Mouse (Mus musculus) megakaryocyte, embryonic 14.5 days (primary cell): Measurements from ENCODE around the gene Olfr678. TPM values are rescaled to one million over a fixed set of nuclear protein-coding genes. Genes with fewer than 3 reads are reported as not detected.
"Not testable (repeated sequence)": the region's sequence is repeated elsewhere in the genome, so short reads cannot be mapped to it uniquely, and the experiment has no call there.

Experiments used
- H3K27me3 ChIP-seq: replicated peaks from 2 replicates; pipeline ENCODE3; 2012; ENCODE audit warnings: inconsistent platforms
- H3K36me3 ChIP-seq: replicated peaks from 2 replicates; pipeline ENCODE3; 2012; ENCODE audit warnings: low read length, inconsistent platforms, mixed read lengths
- H3K4me1 ChIP-seq: 2 replicates; pipeline ENCODE4 v1.6.1; 2012; ENCODE audit warnings: inconsistent platforms
- H3K4me3 ChIP-seq: replicated peaks from 2 replicates; pipeline ENCODE3; 2012; ENCODE audit warnings: moderate library complexity, mild to moderate bottlenecking, inconsistent platforms
- H3K9me3 ChIP-seq: 2 replicates; pipeline ENCODE4 v1.6.1; 2012; ENCODE audit warnings: inconsistent platforms
- FLI1 ChIP-seq: IDR thresholded peaks from 2 replicates; pipeline ENCODE4 v1.6.1; 2012; ENCODE audit warnings: low read length, inconsistent platforms, mixed read lengths
- GATA1 ChIP-seq: IDR thresholded peaks from 3 replicates; pipeline ENCODE4 v1.6.1; 2012; ENCODE audit warnings: mixed read lengths, low read length, inconsistent platforms, borderline replicate concordance
- polyA plus RNA-seq: library from polyadenylated mRNA; stranded (reverse); fragments of >175 nt; gene quantifications from 2 replicates; pipeline ENCODE4 v1.2.3, GENCODE M21; 2012; ENCODE audit warnings: low replicate concordance; ENCODE audit not compliant: insufficient read depth

The Olfr678 gene
- polyA plus RNA-seq = not detected in 2 replicates

DNA sequence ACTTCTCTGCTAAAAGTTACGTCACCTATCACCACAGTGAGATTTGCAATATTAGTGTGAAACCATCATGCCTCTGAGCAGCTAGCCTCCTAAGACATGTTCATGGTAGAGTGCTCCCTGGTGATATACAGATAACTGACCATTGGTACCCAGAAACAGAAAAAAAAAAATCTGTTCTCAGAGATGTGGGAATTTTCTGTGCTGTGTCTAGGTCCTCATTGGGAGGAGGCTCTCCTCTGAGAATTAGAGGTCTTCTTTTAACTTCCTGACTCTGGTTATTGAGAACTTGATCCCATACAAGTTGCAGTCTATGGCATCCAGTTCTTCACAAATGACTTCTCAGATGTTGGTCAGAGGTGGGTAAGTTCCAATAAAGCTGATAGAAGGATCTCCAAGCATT is at the start of gene Olfr678:
TSS of gene Olfr678 (plus strand) at position 301 of the 400 bp plus-strand sequence.
- Histone ChIP-seq H3K9me3 (no peaks in the 10 kb centered on the region), H3K36me3 (no peaks in the 10 kb centered on the region), H3K27me3 (no peaks in the 10 kb centered on the region), H3K4me3 (no peak within 1 kb of the TSS), H3K4me1 (no peaks in the 10 kb centered on the region)
- TF ChIP-seq GATA1 (no peak), FLI1 (no peak)

DNA sequence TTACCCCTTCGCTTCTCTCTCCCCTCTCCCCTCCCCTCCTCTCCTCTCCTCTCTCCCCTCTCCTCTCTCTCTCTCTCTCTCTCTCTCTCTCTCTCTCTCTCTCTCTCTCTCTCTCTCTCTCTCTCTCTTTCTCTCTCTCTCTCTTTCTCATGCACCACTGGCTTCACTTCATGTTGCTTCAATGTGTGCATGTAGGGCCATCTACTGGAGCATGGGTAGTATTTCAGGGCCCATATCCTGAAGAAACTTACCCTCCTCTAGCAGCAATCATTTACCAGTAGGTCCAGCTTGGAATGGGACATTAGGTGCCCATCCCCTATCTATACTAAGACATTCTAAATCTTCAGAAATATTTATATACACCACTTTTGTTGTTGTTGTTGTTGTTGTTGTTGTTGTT is 41.7 kb upstream of the Olfr678 start:
- Histone ChIP-seq H3K36me3 (no peaks in the 10 kb centered on the region), H3K4me3 (no peak overlapping the region), H3K9me3 (no peaks in the 10 kb centered on the region), H3K27me3 (no peaks in the 10 kb centered on the region), H3K4me1 (no peaks in the 10 kb centered on the region)
- TF ChIP-seq GATA1 (no peak), FLI1 (no peak)

DNA sequence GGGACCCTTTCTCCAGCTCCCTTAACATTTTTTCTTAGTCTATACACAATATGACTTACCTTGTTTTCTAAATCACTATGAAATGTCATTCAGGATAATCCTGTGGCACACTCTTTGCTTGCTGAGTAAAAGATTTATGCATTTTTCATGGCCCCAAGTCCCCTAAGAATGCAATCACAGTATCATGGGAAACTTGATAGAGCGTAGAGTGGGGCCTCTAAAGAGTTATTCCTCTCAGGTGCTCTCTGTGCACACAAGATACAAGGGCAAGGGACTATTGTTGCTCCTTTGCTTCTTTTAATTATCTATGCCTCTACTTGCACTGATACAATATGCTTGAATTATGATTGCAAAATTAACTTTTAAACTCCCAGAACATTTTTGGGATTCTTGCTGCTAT is 35.9 kb upstream of the Olfr678 start, which contains the start of gene Olfr675:
TSS of gene Olfr675 (minus strand) at position 101 of the 400 bp plus-strand sequence.
- no peaks in the 10 kb centered on the region for H3K4me1 ChIP-seq
- H3K9me3 ChIP-seq = no peaks in the 10 kb centered on the region
- H3K4me3 ChIP-seq = no peak within 1 kb of the TSS
- TF ChIP-seq FLI1 = no peak
- no peak for TF ChIP-seq GATA1
- no peaks in the 10 kb centered on the region for H3K36me3 ChIP-seq
- no peaks in the 10 kb centered on the region for H3K27me3 ChIP-seq

DNA sequence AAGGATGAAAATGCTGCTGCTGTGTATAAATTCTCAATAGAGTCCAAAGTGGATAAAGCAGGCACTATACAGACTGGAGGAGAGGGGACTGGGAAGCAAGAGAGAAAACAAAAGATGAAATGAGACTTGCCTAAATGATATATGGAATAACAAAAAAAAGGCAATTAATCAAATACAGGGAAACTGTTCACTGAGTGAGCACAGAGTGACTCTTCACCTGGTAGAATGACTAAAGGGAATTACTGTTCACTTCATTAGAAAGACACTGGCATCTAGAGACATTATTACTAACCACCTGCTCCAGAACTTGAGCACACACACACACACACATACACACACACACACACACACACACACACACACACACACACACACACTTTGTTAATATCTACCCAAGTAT is 31.9 kb upstream of the Olfr678 start, which contains the start of gene Olfr676:
TSS of gene Olfr676 (plus strand) at position 301 of the 400 bp plus-strand sequence.
- no peaks in the 10 kb centered on the region for H3K27me3 ChIP-seq
- no peaks in the 10 kb centered on the region for H3K36me3 ChIP-seq
- H3K9me3 ChIP-seq = peaks cover 4% of the 10 kb centered on the region; the same call in 1 of the 2 replicates
- TF ChIP-seq GATA1 = no peak
- TF ChIP-seq FLI1 = no peak
- no peaks in the 10 kb centered on the region for H3K4me1 ChIP-seq
- H3K4me3 ChIP-seq = no peak within 1 kb of the TSS

DNA sequence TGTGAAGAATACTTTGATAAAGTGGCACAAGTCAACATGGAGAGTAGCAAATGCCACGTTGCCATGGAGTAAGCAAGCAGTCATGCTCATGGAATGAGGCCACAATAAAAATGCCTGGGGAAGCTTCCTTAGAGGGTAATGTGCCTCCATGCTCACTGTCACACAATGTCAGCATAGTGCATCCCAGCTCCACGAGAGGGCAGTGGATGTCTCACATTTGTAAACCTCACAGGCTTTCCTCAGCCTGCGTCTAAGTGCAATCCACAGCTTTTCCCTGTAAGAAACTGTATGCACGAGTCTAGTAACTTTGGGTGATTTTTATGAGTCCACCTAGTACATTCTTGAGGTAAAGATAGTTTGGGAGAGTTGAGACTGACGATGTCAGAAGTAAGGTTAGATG is 30.4 kb upstream of the Olfr678 start:
- not testable (repeated sequence) for H3K4me3 ChIP-seq, H3K36me3 ChIP-seq, H3K9me3 ChIP-seq, H3K27me3 ChIP-seq, H3K4me1 ChIP-seq

DNA sequence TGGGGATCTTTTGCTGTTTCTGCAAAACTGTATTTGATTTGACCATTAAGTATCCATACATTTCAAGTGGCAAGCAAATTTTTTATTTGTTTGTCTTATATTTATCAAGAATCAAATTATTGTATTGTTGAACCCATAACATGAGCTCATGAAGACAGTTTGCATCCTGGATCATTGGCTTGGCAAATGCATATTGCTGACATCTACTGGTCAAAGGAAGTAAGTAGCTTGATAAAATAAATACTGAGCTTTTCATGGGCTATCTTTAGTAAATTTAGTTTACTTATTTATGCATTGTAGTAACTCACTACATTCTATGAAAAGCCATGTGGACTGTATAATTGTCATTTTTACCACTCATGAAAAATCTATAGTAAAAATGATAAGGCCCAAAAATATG is 5.3 kb upstream of the Olfr678 start:
- H3K36me3 ChIP-seq = no peaks in the 10 kb centered on the region

DNA sequence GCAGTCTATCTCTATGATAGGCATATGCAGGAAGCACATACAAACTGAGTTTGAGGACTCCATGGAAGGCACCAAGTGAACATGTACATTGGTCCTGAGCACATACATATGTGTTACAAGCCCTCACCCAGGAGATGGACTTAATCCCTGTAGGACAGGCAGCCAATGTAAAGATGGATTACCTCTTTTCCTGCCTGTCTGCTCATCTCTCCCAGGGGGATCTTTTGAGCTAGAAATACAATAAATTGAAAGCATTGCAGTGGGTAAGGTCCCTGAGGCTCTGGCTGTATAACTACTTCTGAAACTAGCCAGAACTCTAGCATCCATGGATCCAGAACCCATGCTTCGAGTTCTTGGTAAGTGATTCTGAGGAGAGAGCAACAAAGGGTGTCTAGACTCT is 16.6 kb downstream of the Olfr678 start, which contains the start of gene Olfr679:
TSS of gene Olfr679 (plus strand) at position 301 of the 400 bp plus-strand sequence.
- H3K4me1 ChIP-seq = no peaks in the 10 kb centered on the region
- H3K4me3 ChIP-seq = no peak within 1 kb of the TSS
- H3K27me3 ChIP-seq = no peaks in the 10 kb centered on the region
- H3K9me3 ChIP-seq = no peaks in the 10 kb centered on the region
- no peaks in the 10 kb centered on the region for H3K36me3 ChIP-seq
- TF ChIP-seq GATA1 (no peak), FLI1 (no peak)

More for the DNA sequence above, 5.3 kb upstream of the Olfr678 start:
- no peaks in the 10 kb centered on the region for H3K4me1 ChIP-seq
- no peaks in the 10 kb centered on the region for H3K27me3 ChIP-seq
- TF ChIP-seq GATA1 = no peak
- no peak for TF ChIP-seq FLI1
- peaks cover 6% of the 10 kb centered on the region; the same call in 1 of the 2 replicates for H3K9me3 ChIP-seq
- no peak overlapping the region for H3K4me3 ChIP-seq

DNA sequence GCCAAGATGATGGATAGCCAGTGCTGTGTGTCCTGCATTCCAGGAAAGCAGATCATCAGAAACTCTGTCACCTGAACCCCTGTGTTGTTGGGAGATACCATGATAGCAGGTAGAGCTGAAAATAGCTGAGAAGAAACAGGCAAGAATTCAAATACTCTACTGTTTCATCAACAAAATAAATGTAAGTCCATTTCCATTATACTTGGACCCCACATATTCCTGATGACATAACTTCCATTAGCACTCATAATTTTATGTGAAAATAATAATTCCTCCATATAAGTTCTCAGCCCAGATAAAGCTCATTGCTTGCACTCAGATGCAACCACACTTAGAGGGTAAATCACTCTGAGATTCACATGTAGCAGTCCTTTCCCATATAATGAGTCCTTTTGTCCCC is 28.4 kb downstream of the Olfr678 start, which contains the start of gene Olfr680-ps1:
TSS of gene Olfr680-ps1 (minus strand) at position 101 of the 400 bp plus-strand sequence.
- H3K4me3 ChIP-seq, H3K36me3 ChIP-seq, H3K27me3 ChIP-seq, H3K9me3 ChIP-seq, H3K4me1 ChIP-seq: not testable (repeated sequence)

DNA sequence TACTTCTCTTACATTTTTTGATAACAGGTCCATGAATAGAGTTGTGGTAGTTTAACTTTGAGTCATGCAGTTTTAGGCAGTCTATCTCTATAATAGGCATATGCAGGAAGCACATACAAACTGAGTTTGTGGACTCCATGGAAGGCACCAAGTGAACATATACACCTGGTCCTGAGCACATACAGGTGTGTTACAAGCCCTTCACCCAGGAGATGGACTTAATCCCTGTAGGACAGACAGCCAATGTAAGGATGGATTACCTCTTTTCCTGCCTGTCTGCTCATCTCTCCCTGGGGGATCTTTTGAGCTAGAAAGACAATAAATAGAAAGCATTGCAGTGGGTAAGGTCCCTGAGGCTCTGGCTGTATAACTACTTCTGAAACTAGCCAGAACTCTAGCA is 52.3 kb downstream of the Olfr678 start, which contains the start of gene Olfr681:
TSS of gene Olfr681 (plus strand) at position 301 of the 400 bp plus-strand sequence.
- Histone ChIP-seq H3K4me1 (no peaks in the 10 kb centered on the region), H3K27me3 (no peaks in the 10 kb centered on the region), H3K9me3 (no peaks in the 10 kb centered on the region), H3K4me3 (no peak within 1 kb of the TSS), H3K36me3 (no peaks in the 10 kb centered on the region)
- no peak for TF ChIP-seq GATA1
- TF ChIP-seq FLI1 = no peak

Other genes with a start within 250 kb of the Olfr678 start
- gene Usp17lb, start 221.9 kb upstream of the Olfr678 start, polyA plus RNA-seq = not detected in 2 replicates
- gene Usp17la, start 207.5 kb upstream of the Olfr678 start, polyA plus RNA-seq = not detected in 2 replicates
- gene Olfr665, start 186.4 kb upstream of the Olfr678 start, polyA plus RNA-seq = not detected in 2 replicates
- not detected in 2 replicates for gene Olfr666, start 168.5 kb upstream of the Olfr678 start, polyA plus RNA-seq
- not detected in 2 replicates for gene Olfr667, start 143.0 kb upstream of the Olfr678 start, polyA plus RNA-seq
- gene Olfr668, start 136.4 kb upstream of the Olfr678 start, polyA plus RNA-seq = not detected in 2 replicates
- gene Olfr669, start 130.2 kb upstream of the Olfr678 start, polyA plus RNA-seq = not detected in 2 replicates
- gene Olfr670, start 101.9 kb upstream of the Olfr678 start, polyA plus RNA-seq = not detected in 2 replicates
- gene Olfr671, start 85.3 kb upstream of the Olfr678 start, polyA plus RNA-seq = 2.6 TPM in 1 of 2 replicates, not detected in the other
- not detected in 2 replicates for gene Olfr672, start 62.4 kb upstream of the Olfr678 start, polyA plus RNA-seq
- not detected in 2 replicates for gene Olfr675, start 36.0 kb upstream of the Olfr678 start, polyA plus RNA-seq
- not detected in 2 replicates for gene Olfr676, start 31.8 kb upstream of the Olfr678 start, polyA plus RNA-seq
- gene Olfr677, start 13.1 kb upstream of the Olfr678 start, polyA plus RNA-seq = not detected in 2 replicates
- gene Olfr679, start 16.7 kb downstream of the Olfr678 start, polyA plus RNA-seq = not detected in 2 replicates
- gene Olfr680-ps1, start 28.3 kb downstream of the Olfr678 start, polyA plus RNA-seq = not detected in 2 replicates
- not detected in 2 replicates for gene Olfr681, start 52.4 kb downstream of the Olfr678 start, polyA plus RNA-seq
- not detected in 2 replicates for gene Olfr683, start 82.5 kb downstream of the Olfr678 start, polyA plus RNA-seq
- not detected in 2 replicates for gene Olfr684, start 99.2 kb downstream of the Olfr678 start, polyA plus RNA-seq
- not detected in 2 replicates for gene Olfr685, start 121.5 kb downstream of the Olfr678 start, polyA plus RNA-seq
- gene Olfr686, start 143.0 kb downstream of the Olfr678 start, polyA plus RNA-seq = not detected in 2 replicates
- not detected in 2 replicates for gene Olfr688, start 223.6 kb downstream of the Olfr678 start, polyA plus RNA-seq
- not detected in 2 replicates for gene Olfr689, start 246.7 kb downstream of the Olfr678 start, polyA plus RNA-seq